Mouse (Mus musculus) midbrain, postnatal 0 days (tissue): ENCODE measurements around the gene Psma5. TPM values are rescaled to one million over a fixed set of nuclear protein-coding genes. Genes with fewer than 3 reads are reported as not detected.

Source experiments
- ATAC-seq: fragments of 200-750 bp; cut with Nextera tagmentation; 2 replicates; pipeline ENCODE4 v1.8.0; 2017; ENCODE audit warnings: moderate number of reproducible peaks, mild to moderate bottlenecking, moderate TSS enrichment, moderate library complexity; ENCODE audit not compliant: low FRiP score
- DNase-seq: peaks from one replicate; pipeline ENCODE4 v3.0.0-alpha.2; 2015; ENCODE audit warnings: low spot score
- H3K27ac ChIP-seq: fragments of 300-500 bp; sonication (generic); 2 replicates; pipeline ENCODE4 v1.5.1; 2014; ENCODE audit warnings: low read depth, mild to moderate bottlenecking, low read length, mixed read lengths
- H3K27me3 ChIP-seq: fragments of 300-500 bp; sonication (generic); 2 replicates; pipeline ENCODE4 v1.6.1; 2014; ENCODE audit warnings: low read length, control low read depth, mixed read lengths; ENCODE audit not compliant: insufficient read depth
- H3K36me3 ChIP-seq: fragments of 300-500 bp; sonication (generic); 2 replicates; pipeline ENCODE4 v1.6.1; 2014; ENCODE audit warnings: low read length, control low read depth, mixed read lengths; ENCODE audit not compliant: insufficient read depth
- H3K4me1 ChIP-seq: fragments of 300-500 bp; sonication (generic); 2 replicates; pipeline ENCODE4 v1.6.1; 2014; ENCODE audit warnings: mild to moderate bottlenecking, control low read depth, antibody characterized with exemption, low read length, mixed read lengths; ENCODE audit not compliant: insufficient read depth
- H3K4me2 ChIP-seq: fragments of 300-500 bp; sonication (generic); 2 replicates; pipeline ENCODE4 v1.6.1; 2014; ENCODE audit warnings: low read depth, mild to moderate bottlenecking, low read length, mixed read lengths; ENCODE audit not compliant: poor library complexity, severe bottlenecking
- H3K4me3 ChIP-seq: fragments of 300-500 bp; sonication (generic); 2 replicates; pipeline ENCODE4 v1.5.1; 2014; ENCODE audit warnings: low read depth, mild to moderate bottlenecking, low read length, moderate library complexity
- H3K9ac ChIP-seq: fragments of 300-500 bp; sonication (generic); replicated peaks from 2 replicates; pipeline ENCODE4 v1.6.1; 2014; ENCODE audit warnings: mild to moderate bottlenecking, low read length, moderate library complexity, mixed read lengths; ENCODE audit not compliant: poor library complexity, severe bottlenecking
- H3K9me3 ChIP-seq: fragments of 300-500 bp; sonication (generic); 2 replicates; pipeline ENCODE4 v1.6.1; 2016; ENCODE audit warnings: low read length, control low read depth
- CTCF ChIP-seq: IDR thresholded peaks from 2 replicates; pipeline ENCODE4 v1.5.1; 2016; ENCODE audit warnings: antibody characterized with exemption, mild to moderate bottlenecking
- WGBS: fragments of 180-500 bp; shearing (Covaris S2); extraction: QIAGEN DNeasy Blood & Tissue Kit; methylation state at CpG from one replicate; pipeline ENCODE4 v1.1.7; 2014; 5-methylcytosine and 5-hydroxymethylcytosine counted together
- polyA plus RNA-seq: library from polyadenylated mRNA; unstranded; fragments of >200 nt; fragmentation: Nextera tagmentation; extraction: Ambion mirVana; gene quantifications from 2 replicates; pipeline ENCODE4 v1.2.1, GENCODE M21; 2015
- total RNA-seq: library from RNA; depleted of rRNA; stranded (reverse); fragments of >200 nt; gene quantifications from 2 replicates; pipeline ENCODE4 v1.2.3, GENCODE M21; 2014

The Psma5 gene
- total and polyA plus RNA-seq, 2 experiments from 2014 or later = 93.3 to 221 TPM

GRCm38 (mm10) chr3:108283781-108284601 is 27.3 kb downstream of the Psma5 start, which contains the start of gene Sort1:
Sort1 (plus strand) TSS chr3:108284082.
- DNase-seq = peak; percentile 97
- peak; percentile 97 for ATAC-seq
- no peak for TF ChIP-seq CTCF
- no peaks in the 10 kb centered on the region for H3K27me3 ChIP-seq
- H3K27ac ChIP-seq = peak within 1 kb of the TSS; percentile 74
- peak within 1 kb of the TSS; percentile 96 for H3K4me3 ChIP-seq
- peak within 1 kb of the TSS; percentile 90 for H3K9ac ChIP-seq
- H3K4me1 ChIP-seq = peaks cover 21% of the 10 kb centered on the region
- WGBS = under 1% methylated on average over 84 of the region's 109 CpGs
- H3K36me3 ChIP-seq = peaks cover 1% of the 10 kb centered on the region; the same call in 1 of the 2 replicates
- no peaks in the 10 kb centered on the region for H3K9me3 ChIP-seq
- H3K4me2 ChIP-seq = peak within 1 kb of the TSS; percentile 80

- Histone ChIP-seq H3K36me3 (no peaks in the 10 kb centered on the region), H3K9me3 (no peaks in the 10 kb centered on the region), H3K27me3 (no peaks in the 10 kb centered on the region), H3K4me1 (peaks cover 21% of the 10 kb centered on the region), H3K27ac (no peak overlapping the region), H3K4me2 (peak overlapping the region; percentile 80), H3K4me3 (peak overlapping the region; percentile 96), H3K9ac (peak overlapping the region; percentile 90; the same call in 1 of the 2 replicates)
- ATAC-seq (no peak), DNase-seq (no peak)
- TF ChIP-seq CTCF = no peak
- 45% methylated on average over 4 of the region's 4 CpGs for WGBS
Measured at GRCm38 (mm10) chr3:108285078-108285711, 28.5 kb downstream of the Psma5 start.

GRCm38 (mm10) chr3:108286671-108287439 is 30.1 kb downstream of the Psma5 start:
- no peak for TF ChIP-seq CTCF
- Histone ChIP-seq H3K27ac (no peak overlapping the region), H3K9me3 (no peaks in the 10 kb centered on the region), H3K4me2 (peak overlapping the region; percentile 16; the same call in 1 of the 2 replicates), H3K27me3 (no peaks in the 10 kb centered on the region), H3K36me3 (no peaks in the 10 kb centered on the region), H3K4me3 (no peak overlapping the region), H3K4me1 (peaks cover 21% of the 10 kb centered on the region), H3K9ac (no peak overlapping the region)
- DNase-seq (no peak), ATAC-seq (no peak)
- WGBS = 50% methylated on average over 14 of the region's 14 CpGs

- WGBS = 12% methylated on average over 17 of the region's 17 CpGs
- DNase-seq (peak; percentile 64), ATAC-seq (no peak)
- peak overlapping the region; percentile 44; the same call in 1 of the 2 replicates for H3K9ac ChIP-seq
- H3K4me3 ChIP-seq = no peak overlapping the region
- no peaks in the 10 kb centered on the region for H3K9me3 ChIP-seq
- H3K27ac ChIP-seq = peak overlapping the region; percentile 51
- TF ChIP-seq CTCF = no peak
- H3K4me2 ChIP-seq = peak overlapping the region; percentile 24
- no peaks in the 10 kb centered on the region for H3K27me3 ChIP-seq
- no peaks in the 10 kb centered on the region for H3K36me3 ChIP-seq
- H3K4me1 ChIP-seq = peaks cover 21% of the 10 kb centered on the region
Measured at GRCm38 (mm10) chr3:108287811-108288805, 31.4 kb downstream of the Psma5 start.
